ENCODE assay signal across 19 mouse cellular contexts in the genomic region with DNA sequence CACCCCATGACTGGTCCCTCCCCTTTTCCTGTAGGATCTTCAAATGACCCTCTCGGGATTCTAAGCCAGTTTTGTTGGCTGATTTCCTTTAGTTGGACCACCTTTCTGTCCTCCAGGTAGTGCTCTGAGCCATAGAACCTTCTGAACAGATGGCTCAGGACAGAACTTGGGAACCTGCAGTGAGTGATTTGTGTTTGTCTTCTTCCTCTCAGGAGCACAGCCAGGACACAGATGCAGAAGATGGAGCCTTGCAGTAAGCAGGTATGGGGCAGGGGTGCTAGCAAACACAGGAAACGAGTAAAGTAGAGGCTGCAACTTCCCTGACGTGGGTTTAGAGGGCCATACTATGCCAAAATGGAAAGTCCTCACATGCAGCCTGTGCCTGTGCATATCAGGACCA. TPM values are rescaled to one million over a fixed set of nuclear protein-coding genes. Genes with fewer than 3 reads are reported as not detected.
DNase-seq lines count a peak whose midpoint lies in the region; ATAC-seq lines count a peak whose summit lies in the region.
"Had no signal": no experiment of that assay in that cellular context is flagged by ENCODE, and none has a peak within 500 bp of the region (broad histone marks: within the 10 kb centered on the region; RNA-seq: fewer than 3 reads in every experiment).

No protein-coding gene starts in this region.

- DNase-seq in cerebellum, adult 18-20 months: peak; percentile 47 to 59
- no peak for DNase-seq in cerebellum, postnatal 4 days (ENCODE audit: low spot score in 2 of 2)
- DNase-seq in cerebellum, adult 8-10 months: peak; percentile 45
- DNase-seq in cerebellum, postnatal 10 days: peak; percentile 26 to 44
- no peak for DNase-seq in urinary bladder, adult 2 months (ENCODE audit: low spot score)
- DNase-seq in left cerebral cortex, adult 18-20 months (ENCODE audit: low spot score in 2 of 2): no peak
- DNase-seq: adrenal gland, postnatal 10 days; adrenal gland, postnatal 36 days; B cell, adult 2 months; gastrocnemius, postnatal 25 days; heart, adult 2 months; heart, postnatal 14 days; heart, postnatal 4 days; kidney, adult 2 months had no signal

- ATAC-seq in inflammation-experienced regulatory T-cells, adult 6 months: no peak
- ATAC-seq: forebrain, embryonic 15.5 days; hindbrain, postnatal 0 days; intestine, postnatal 0 days; Patski had no signal

RNA-seq across cellular contexts. Expression of gene Eif2s2, which starts 27.0 kb away (rescaled TPM):
- 52.1 and 58.6 TPM in 2 replicates for polyA plus RNA-seq in urinary bladder, adult 2 months (2012; rRNA removed)
- 100 to 1,000 TPM in 2 of 3 experiments, 10 to 100 TPM in 1; 83.5 to 120 (median 105) TPM for polyA plus RNA-seq in inflammation-experienced regulatory T-cells, adult 6 months (2017; shearing (Covaris generic))
- total RNA-seq in left cerebral cortex, adult 18-20 months (2021): 10 to 100 TPM; 47.3 to 50.2 TPM

Comparison
In these comparisons a context has a peak if more than half of its experiments do, and no peak if none do; other contexts are left out.
1. DNase-seq: peak in cerebellum, adult 18-20 months (2 of 2), cerebellum, adult 8-10 months (single experiment) and cerebellum, postnatal 10 days (2 of 2); none in cerebellum, postnatal 4 days (0 of 2), urinary bladder, adult 2 months (single experiment) and left cerebral cortex, adult 18-20 months (0 of 2).